Mouse (Mus musculus) MEL (cell line): Measurements from ENCODE around the gene Kcnh1. TPM values are rescaled to one million over a fixed set of nuclear protein-coding genes. Genes with fewer than 3 reads are reported as not detected.

Experiments
- DNase-seq: peaks from one replicate; pipeline ENCODE4 v3.0.0; 2011; ENCODE audit warnings: low read depth, low spot score
- H3K27ac ChIP-seq: 2 replicates; pipeline ENCODE4 v1.5.1; 2012; ENCODE audit warnings: low read depth, mild to moderate bottlenecking, control low read depth, low read length, moderate library complexity; ENCODE audit not compliant: control insufficient read depth
- H3K27me3 ChIP-seq, 2 experiments: fragments of 150-350 bp in 1 of 2; sonication (generic) in 1 of 2; 2 replicates each; pipeline ENCODE4 v1.6.1; 2012; ENCODE audit warnings: low read length in 2 of 2, mild to moderate bottlenecking in 2 of 2, improper control_type of control experiment in 1 of 2, moderate library complexity in 1 of 2; ENCODE audit not compliant: insufficient read depth in 2 of 2, control insufficient read depth in 1 of 2
- H3K36me3 ChIP-seq, 2 experiments: 2 replicates each; pipeline ENCODE4 v1.6.1; 2012 to 2014; ENCODE audit warnings: low read length in 2 of 2, improper control_type of control experiment in 1 of 2, inconsistent platforms in 1 of 2, mild to moderate bottlenecking in 1 of 2; ENCODE audit not compliant: insufficient read depth in 2 of 2, control insufficient read depth in 1 of 2
- H3K4me1 ChIP-seq, 2 experiments: fragments of 150-350 bp in 1 of 2; sonication (generic) in 1 of 2; 2 replicates each; pipeline ENCODE4 v1.6.1; 2012; ENCODE audit warnings: low read length in 2 of 2, improper control_type of control experiment in 1 of 2, mild to moderate bottlenecking in 1 of 2; ENCODE audit not compliant: insufficient read depth in 2 of 2, control insufficient read depth in 1 of 2
- H3K4me3 ChIP-seq, 2 experiments: fragments of 150-350 bp in 1 of 2; sonication (generic) in 1 of 2; 2 replicates each; pipeline ENCODE4 v1.5.1; 2012; ENCODE audit warnings: low read depth in 2 of 2, low read length in 2 of 2, mild to moderate bottlenecking in 2 of 2, moderate library complexity in 2 of 2, control low read depth in 1 of 2, improper control_type of control experiment in 1 of 2; ENCODE audit not compliant: control insufficient read depth in 1 of 2, insufficient read depth in 1 of 2
- H3K79me2 ChIP-seq: 2 replicates; pipeline ENCODE4 v1.6.1; 2012; ENCODE audit warnings: mild to moderate bottlenecking, low read length, moderate library complexity; ENCODE audit not compliant: control insufficient read depth, poor library complexity, insufficient read depth
- H3K9ac ChIP-seq: 2 replicates; pipeline ENCODE4 v1.6.1; 2012; ENCODE audit warnings: low read depth, mild to moderate bottlenecking, control low read depth, low read length, moderate library complexity; ENCODE audit not compliant: control insufficient read depth, poor library complexity, severe bottlenecking
- H3K9me3 ChIP-seq: fragments of 150-350 bp; sonication (generic); replicated peaks from 2 replicates; pipeline ENCODE4 v1.6.1; 2012; ENCODE audit warnings: mild to moderate bottlenecking, low read length, improper control_type of control experiment, moderate library complexity; ENCODE audit not compliant: insufficient read depth
- CHD2 ChIP-seq: IDR thresholded peaks from 2 replicates; pipeline ENCODE4 v1.6.1; 2011; ENCODE audit warnings: low read length, improper control_type of control experiment
- CTCF ChIP-seq, 3 experiments: IDR thresholded peaks in 2 of 3; conservative IDR thresholded peaks in 1 of 3; 2 replicates each; pipeline ENCODE4 v1.5.1; 2011 to 2012; ENCODE audit warnings: low read length in 3 of 3, low read depth in 2 of 3, mild to moderate bottlenecking in 2 of 3, improper control_type of control experiment in 1 of 3, inconsistent platforms in 1 of 3, mixed read lengths in 1 of 3, moderate library complexity in 1 of 3; ENCODE audit not compliant: control insufficient read depth in 1 of 3, insufficient read depth in 1 of 3, poor library complexity in 1 of 3, severe bottlenecking in 1 of 3
- E2F4 ChIP-seq: IDR thresholded peaks from 2 replicates; pipeline ENCODE4 v1.6.1; 2011; ENCODE audit warnings: low read depth, low read length, improper control_type of control experiment, borderline replicate concordance
- ETS1 ChIP-seq: IDR thresholded peaks from 2 replicates; pipeline ENCODE4 v1.6.1; 2012; ENCODE audit warnings: low read depth, mild to moderate bottlenecking, inconsistent platforms, low read length, improper control_type of control experiment, moderate library complexity
- GATA1 ChIP-seq: IDR thresholded peaks from 2 replicates; pipeline ENCODE4 v1.6.1; 2011; ENCODE audit warnings: low read depth, low read length, improper control_type of control experiment
- MAX ChIP-seq: IDR thresholded peaks from 2 replicates; pipeline ENCODE4 v1.6.1; 2011; ENCODE audit warnings: low read length, improper control_type of control experiment
- MYB ChIP-seq: IDR thresholded peaks from 2 replicates; pipeline ENCODE4 v1.6.1; 2011; ENCODE audit warnings: mild to moderate bottlenecking, low read depth, low read length, improper control_type of control experiment
- NELFE ChIP-seq: IDR thresholded peaks from 2 replicates; pipeline ENCODE4 v1.6.1; 2011; ENCODE audit warnings: low read depth, low read length, improper control_type of control experiment
- NRF1 ChIP-seq: IDR thresholded peaks from 2 replicates; pipeline ENCODE4 v1.6.1; 2014; ENCODE audit warnings: low read depth, mild to moderate bottlenecking, inconsistent platforms, low read length, improper control_type of control experiment, moderate library complexity; ENCODE audit not compliant: poor library complexity, insufficient read depth, severe bottlenecking
- POLR2A ChIP-seq, 2 experiments: IDR thresholded peaks; 2 replicates each; pipeline ENCODE4 v1.6.1; 2011 to 2012; ENCODE audit warnings: low read length in 2 of 2, mild to moderate bottlenecking in 2 of 2, control low read depth in 1 of 2, improper control_type of control experiment in 1 of 2, low read depth in 1 of 2, moderate library complexity in 1 of 2; ENCODE audit not compliant: control insufficient read depth in 1 of 2, insufficient read depth in 1 of 2, poor library complexity in 1 of 2
- POLR2AphosphoS5 ChIP-seq: IDR thresholded peaks from 2 replicates; pipeline ENCODE4 v1.6.1; 2012; ENCODE audit warnings: low read depth, borderline replicate concordance, mild to moderate bottlenecking, inconsistent platforms, low read length, moderate library complexity, mixed read lengths
- RCOR1 ChIP-seq: IDR thresholded peaks from 2 replicates; pipeline ENCODE4 v1.6.1; 2012; ENCODE audit warnings: low read depth, mild to moderate bottlenecking, inconsistent platforms, low read length, improper control_type of control experiment
- SIN3A ChIP-seq: IDR thresholded peaks from 2 replicates; pipeline ENCODE4 v1.6.1; 2012; ENCODE audit warnings: low read length, improper control_type of control experiment, inconsistent platforms
- SMC3 ChIP-seq: IDR thresholded peaks from 2 replicates; pipeline ENCODE4 v1.6.1; 2011; ENCODE audit warnings: low read depth, low read length, improper control_type of control experiment
- USF1 ChIP-seq: IDR thresholded peaks from 2 replicates; pipeline ENCODE4 v1.6.1; 2014; ENCODE audit warnings: low read depth, mild to moderate bottlenecking, inconsistent platforms, low read length, improper control_type of control experiment, moderate library complexity
- ZKSCAN1 ChIP-seq: IDR thresholded peaks from 2 replicates; pipeline ENCODE4 v1.6.1; 2012; ENCODE audit warnings: low read depth, mild to moderate bottlenecking, inconsistent platforms, low read length, improper control_type of control experiment, moderate library complexity
- ZMIZ1 ChIP-seq: IDR thresholded peaks from 2 replicates; pipeline ENCODE4 v1.6.1; 2012; ENCODE audit warnings: low read depth, mild to moderate bottlenecking, inconsistent platforms, low read length, improper control_type of control experiment, moderate library complexity
- ZNF384 ChIP-seq: IDR thresholded peaks from 2 replicates; pipeline ENCODE4 v1.6.1; 2012; ENCODE audit warnings: low read depth, mild to moderate bottlenecking, inconsistent platforms, low read length, improper control_type of control experiment
- polyA plus RNA-seq, 2 experiments: library from polyadenylated mRNA; stranded (reverse) in 1 of 2; unstranded in 1 of 2; fragments of >175 nt in 1 of 2; fragments of >200 nt in 1 of 2; gene quantifications; 2 replicates each; pipeline versions ENCODE4 v1.2.1 to v1.2.4; 2012; ENCODE audit warnings: low replicate concordance in 2 of 2, low read depth in 1 of 2; ENCODE audit not compliant: insufficient read length in 2 of 2, insufficient read depth in 1 of 2, missing spikeins in 1 of 2
- total RNA-seq: library from RNA; depleted of rRNA; stranded (reverse); fragments of 300-350 nt; gene quantifications from 2 replicates; pipeline ENCODE4 v1.2.3, GENCODE M21; 2012

The Kcnh1 gene
- total and polyA plus RNA-seq, 3 experiments, result not detected

- H3K9ac ChIP-seq, result no peak overlapping the region
- H3K4me3 ChIP-seq, result no peak overlapping the region
- H3K36me3 ChIP-seq, result no peaks in the 10 kb centered on the region
- no peaks in the 10 kb centered on the region for H3K79me2 ChIP-seq
- DNase-seq, result no peak
- H3K9me3 ChIP-seq, result no peaks in the 10 kb centered on the region
- H3K27ac ChIP-seq, result no peak overlapping the region
- H3K4me1 ChIP-seq, result no peaks in the 10 kb centered on the region
- TF ChIP-seq MYB, result no peak
- no peak for TF ChIP-seq CTCF (IDR thresholded peaks at IDR 0.05 in 2 of 3, conservative IDR thresholded peaks at IDR 0.05 in 1 of 3; ENCODE audit: control insufficient read depth in 1 of 3, insufficient read depth in 1 of 3, low read depth in 2 of 3, low read length in 3 of 3, poor library complexity in 1 of 3, severe bottlenecking in 1 of 3)
- no peak for TF ChIP-seq CHD2
- TF ChIP-seq, all 39 proteins: peak for 0
- H3K27me3 ChIP-seq, result no peaks in the 10 kb centered on the region
Observed at GRCm38 (mm10) chr1:192477556-192477955, 287.0 kb downstream of the Kcnh1 start.

GRCm38 (mm10) chr1:192478176-192478575 is 287.6 kb downstream of the Kcnh1 start:
- no peak overlapping the region for H3K27ac ChIP-seq
- TF ChIP-seq POLR2A (IDR thresholded peaks at IDR 0.05; ENCODE audit: control insufficient read depth in 1 of 2, insufficient read depth in 1 of 2, low read depth in 1 of 2, low read length in 2 of 2, poor library complexity in 1 of 2), result no peak
- TF ChIP-seq GATA1, result no peak
- TF ChIP-seq ZNF384, result no peak
- no peak for TF ChIP-seq MYB
- TF ChIP-seq ZMIZ1, result no peak
- TF ChIP-seq RCOR1, result no peak
- TF ChIP-seq SMC3, result no peak
- TF ChIP-seq E2F4, result no peak
- TF ChIP-seq POLR2AphosphoS5, result no peak
- TF ChIP-seq NELFE, result no peak
- no peak for TF ChIP-seq NRF1
- no peak for TF ChIP-seq MAX
- TF ChIP-seq CHD2, result no peak
- no peak for TF ChIP-seq USF1
- TF ChIP-seq ETS1, result no peak
- TF ChIP-seq ZKSCAN1, result no peak
- TF ChIP-seq SIN3A, result no peak
- H3K9ac ChIP-seq, result no peak overlapping the region
- DNase-seq, result no peak
- no peaks in the 10 kb centered on the region for H3K4me1 ChIP-seq
- H3K4me3 ChIP-seq, result no peak overlapping the region
- H3K9me3 ChIP-seq, result no peaks in the 10 kb centered on the region
- H3K79me2 ChIP-seq, result no peaks in the 10 kb centered on the region
- H3K36me3 ChIP-seq, result no peaks in the 10 kb centered on the region
- H3K27me3 ChIP-seq, result no peaks in the 10 kb centered on the region
